Mouse (Mus musculus) spleen, adult 2 months (tissue): ENCODE data around the gene Fam151a. TPM values are rescaled to one million over a fixed set of nuclear protein-coding genes. Genes with fewer than 3 reads are reported as not detected.
A peak's percentile ranks its signal among the peaks of the same experiment; 100 is the strongest.
"Not testable (repeated sequence)": the region's sequence is repeated elsewhere in the genome, so short reads cannot be mapped to it uniquely, and the experiment has no call there.

ENCODE experiments used
- DNase-seq, 2 experiments: peaks; one replicate each; pipeline versions ENCODE4 v3.0.0 to v3.0.0-alpha.2; 2012 to 2021; ENCODE audit warnings: low spot score in 2 of 2, low read depth in 1 of 2
- H3K27ac ChIP-seq: fragments of 200-500 bp; 2 replicates; pipeline ENCODE4 v1.5.1; 2012; ENCODE audit warnings: low read length, inconsistent platforms; ENCODE audit not compliant: insufficient read depth
- H3K27me3 ChIP-seq: fragments of 200-500 bp; 2 replicates; pipeline ENCODE4 v1.6.1; 2012; ENCODE audit warnings: mild to moderate bottlenecking, moderate library complexity, low read length, inconsistent platforms; ENCODE audit not compliant: control insufficient read depth, insufficient read depth
- H3K36me3 ChIP-seq: fragments of 200-500 bp; 2 replicates; pipeline ENCODE4 v1.6.1; 2012; ENCODE audit warnings: mild to moderate bottlenecking, low read length, inconsistent platforms; ENCODE audit not compliant: control insufficient read depth, insufficient read depth
- H3K4me1 ChIP-seq: fragments of 200-500 bp; 2 replicates; pipeline ENCODE4 v1.6.1; 2011; ENCODE audit warnings: inconsistent platforms; ENCODE audit not compliant: control insufficient read depth, insufficient read depth, insufficient read length
- H3K4me3 ChIP-seq: fragments of 200-500 bp; 2 replicates; pipeline ENCODE4 v1.5.1; 2011; ENCODE audit warnings: mild to moderate bottlenecking, inconsistent platforms; ENCODE audit not compliant: insufficient read depth, insufficient read length; ENCODE audit errors: extremely low read depth
- CTCF ChIP-seq: fragments of 200-500 bp; IDR thresholded peaks from 2 replicates; pipeline ENCODE4 v1.5.1; 2011; ENCODE audit warnings: mild to moderate bottlenecking, inconsistent platforms; ENCODE audit not compliant: insufficient read depth, insufficient read length, insufficient replicate concordance; ENCODE audit errors: extremely low read depth
- POLR2A ChIP-seq: fragments of 200-500 bp; IDR thresholded peaks from 2 replicates; pipeline ENCODE4 v1.6.1; 2011; ENCODE audit warnings: low read depth, low read length, inconsistent platforms
- WGBS: fragments of 180-500 bp; shearing (Covaris S2); methylation state at CpG from one replicate; pipeline ENCODE4 v1.1.7; 2018; 5-methylcytosine and 5-hydroxymethylcytosine counted together
- polyA plus RNA-seq: library from polyadenylated mRNA; depleted of rRNA; stranded (reverse); fragments of >200 nt; gene quantifications from 2 replicates; pipeline ENCODE4 v1.2.3, GENCODE M21; 2012

Fam151a gene
- polyA plus RNA-seq, 1 experiment = 1.4 TPM

DNA sequence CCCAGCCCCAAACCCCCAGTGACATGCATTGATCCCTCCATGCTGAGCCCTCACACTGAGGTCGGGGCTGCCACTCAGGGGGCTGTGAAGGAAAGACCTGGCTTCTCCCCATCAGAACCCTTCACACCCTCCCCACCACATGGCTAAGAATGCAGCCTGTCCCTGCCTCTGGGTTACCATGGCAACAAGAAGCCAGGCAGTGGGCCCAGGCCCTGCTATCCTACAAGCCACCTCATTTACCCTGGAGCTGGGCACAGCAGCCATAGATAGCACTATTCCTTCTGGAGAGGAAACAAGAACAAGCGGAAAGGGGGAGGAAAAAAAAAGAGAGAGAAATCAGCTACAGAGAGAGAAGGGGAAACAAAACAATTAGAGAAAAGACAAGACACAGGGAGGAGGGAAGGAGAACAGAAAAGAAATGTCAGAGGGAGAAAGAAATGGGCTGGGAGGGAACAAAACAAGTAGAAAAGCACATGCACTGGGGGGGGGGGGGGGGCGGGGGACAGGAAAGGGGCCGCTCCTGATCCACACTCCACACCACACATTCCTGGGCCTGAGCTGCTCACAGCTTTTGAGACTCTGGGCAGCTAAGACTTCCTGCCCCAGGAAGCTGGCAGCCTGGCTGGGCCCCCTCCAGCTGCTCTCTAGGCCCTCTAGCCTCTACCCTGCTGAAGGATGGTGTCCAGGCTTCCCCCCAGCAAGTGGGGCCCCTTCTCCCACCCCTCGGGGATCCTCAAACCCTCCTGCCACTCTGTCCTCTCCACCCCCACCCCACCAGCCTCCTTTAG lies 52.3 kb downstream of the Fam151a start:
- Histone ChIP-seq H3K4me3 (no peak overlapping the region), H3K27me3 (no peaks in the 10 kb centered on the region), H3K27ac (no peak overlapping the region; the same call in 1 of the 2 replicates), H3K36me3 (no peaks in the 10 kb centered on the region), H3K4me1 (peaks cover 6% of the 10 kb centered on the region; the same call in 1 of the 2 replicates)
- no peak for DNase-seq
- TF ChIP-seq POLR2A (no peak), CTCF (no peak)
- 29% methylated on average over 3 of the region's 5 CpGs for WGBS

DNA sequence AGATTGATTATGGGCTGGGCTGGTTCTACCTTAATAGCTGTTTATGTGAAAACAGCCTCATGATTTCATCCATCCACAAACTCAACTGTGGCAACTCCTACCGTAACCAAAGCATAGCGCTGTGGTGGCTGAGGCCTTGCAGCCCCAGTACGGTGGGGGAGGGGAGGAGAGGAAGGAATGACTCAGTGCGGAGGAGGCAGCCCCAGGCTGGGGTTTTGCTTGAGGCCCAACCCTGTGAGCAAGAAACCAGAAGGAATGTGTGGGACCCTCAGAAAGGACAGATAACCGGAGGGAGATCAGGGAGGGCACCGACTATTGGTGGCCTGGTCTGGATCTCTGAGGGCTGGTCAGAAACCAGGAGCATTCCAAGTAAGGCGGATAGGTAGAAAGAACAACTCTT lies 54.1 kb downstream of the Fam151a start:
- TF ChIP-seq CTCF = no peak
- no peak for TF ChIP-seq POLR2A
- peaks cover 6% of the 10 kb centered on the region; the same call in 1 of the 2 replicates for H3K4me1 ChIP-seq
- H3K36me3 ChIP-seq = no peaks in the 10 kb centered on the region
- peak in 1 of 2 experiments; percentile 18 for DNase-seq
- H3K4me3 ChIP-seq = no peak overlapping the region
- no peaks in the 10 kb centered on the region for H3K27me3 ChIP-seq
- no peak overlapping the region for H3K27ac ChIP-seq
- WGBS = 27% methylated on average over 7 of the region's 7 CpGs

GRCm38 (mm10) chr4:106788627-106789026 lies 54.9 kb downstream of the Fam151a start:
- no peak for DNase-seq
- no peaks in the 10 kb centered on the region for H3K36me3 ChIP-seq
- TF ChIP-seq POLR2A = no peak
- TF ChIP-seq CTCF = no peak
- peaks cover 6% of the 10 kb centered on the region; the same call in 1 of the 2 replicates for H3K4me1 ChIP-seq
- H3K27me3 ChIP-seq = no peaks in the 10 kb centered on the region
- 85% methylated on average over 11 of the region's 11 CpGs for WGBS
- no peak overlapping the region for H3K27ac ChIP-seq
- no peak overlapping the region for H3K4me3 ChIP-seq

DNA sequence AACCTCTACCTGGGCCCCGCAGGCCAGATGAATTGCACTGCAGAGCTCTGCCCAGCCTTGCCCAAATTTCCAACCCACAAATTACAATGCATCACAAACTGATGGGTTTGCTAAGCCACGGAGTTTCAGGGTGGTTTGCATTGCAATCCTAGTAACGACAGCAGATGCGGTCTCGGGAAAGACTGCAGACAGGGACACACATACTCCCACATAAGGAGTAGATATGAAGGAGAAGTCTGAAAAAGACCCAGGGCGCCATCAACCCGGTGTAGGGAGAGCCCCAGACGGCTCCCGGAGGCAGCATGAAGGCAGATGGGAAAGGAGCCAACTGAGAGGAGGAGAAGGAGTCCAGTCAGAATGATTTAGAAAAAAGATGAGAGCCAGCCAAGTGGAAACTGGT lies 56.0 kb downstream of the Fam151a start:
- no peak for TF ChIP-seq CTCF
- TF ChIP-seq POLR2A = no peak
- DNase-seq = no peak
- peaks cover 6% of the 10 kb centered on the region; the same call in 1 of the 2 replicates for H3K4me1 ChIP-seq
- H3K27ac ChIP-seq = no peak overlapping the region
- no peaks in the 10 kb centered on the region for H3K36me3 ChIP-seq
- H3K27me3 ChIP-seq = no peaks in the 10 kb centered on the region
- 71% methylated on average over 9 of the region's 9 CpGs for WGBS
- no peak overlapping the region for H3K4me3 ChIP-seq

GRCm38 (mm10) chr4:106790218-106790617 lies 56.5 kb downstream of the Fam151a start:
- H3K4me3 ChIP-seq, H3K4me1 ChIP-seq, H3K27ac ChIP-seq, DNase-seq, H3K27me3 ChIP-seq, H3K36me3 ChIP-seq: not testable (repeated sequence)
- 81% methylated on average over 5 of the region's 5 CpGs for WGBS

GRCm38 (mm10) chr4:106790938-106791337 lies 57.2 kb downstream of the Fam151a start:
- Histone ChIP-seq H3K27me3 (no peaks in the 10 kb centered on the region), H3K4me1 (peaks cover 6% of the 10 kb centered on the region; the same call in 1 of the 2 replicates), H3K4me3 (no peak overlapping the region), H3K27ac (no peak overlapping the region), H3K36me3 (no peaks in the 10 kb centered on the region)
- WGBS = 80% methylated on average over 1 of the region's 1 CpGs
- no peak for TF ChIP-seq CTCF
- TF ChIP-seq POLR2A = no peak
- no peak for DNase-seq

- no peak overlapping the region for H3K27ac ChIP-seq
- no peak for DNase-seq
- H3K4me3 ChIP-seq = no peak overlapping the region
- H3K4me1 ChIP-seq = peaks cover 6% of the 10 kb centered on the region; the same call in 1 of the 2 replicates
- no peak for TF ChIP-seq POLR2A
- TF ChIP-seq CTCF = no peak
- no peaks in the 10 kb centered on the region for H3K36me3 ChIP-seq
- no peaks in the 10 kb centered on the region for H3K27me3 ChIP-seq
Observed at GRCm38 (mm10) chr4:106792276-106792675, 58.6 kb downstream of the Fam151a start.

DNA sequence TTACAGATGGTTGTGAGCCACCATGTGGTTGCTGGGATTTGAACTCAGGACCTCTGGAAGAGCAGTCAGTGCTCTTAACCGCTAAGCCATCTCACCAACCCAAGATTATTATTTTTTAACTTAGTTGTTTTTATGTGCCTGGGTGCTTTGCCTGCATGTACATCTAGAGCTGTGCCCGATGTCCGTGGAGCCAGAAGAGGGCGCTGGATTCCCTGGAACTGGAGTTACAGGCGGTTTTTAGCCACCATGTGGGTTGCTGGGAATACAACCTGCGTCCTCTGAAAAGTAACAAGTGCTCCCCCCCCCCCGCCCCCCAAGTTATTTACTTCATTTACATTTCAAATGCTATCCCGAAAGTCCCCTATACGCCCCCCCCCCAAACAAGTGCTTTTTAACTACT lies 60.1 kb downstream of the Fam151a start:
- not testable (repeated sequence) for H3K4me1 ChIP-seq, H3K36me3 ChIP-seq, H3K27ac ChIP-seq, H3K4me3 ChIP-seq, H3K27me3 ChIP-seq, DNase-seq
- 92% methylated on average over 9 of the region's 9 CpGs for whole genome bisulfite sequencing
